Mouse (Mus musculus): ENCODE measurements around the gene Trappc4.

DNA sequence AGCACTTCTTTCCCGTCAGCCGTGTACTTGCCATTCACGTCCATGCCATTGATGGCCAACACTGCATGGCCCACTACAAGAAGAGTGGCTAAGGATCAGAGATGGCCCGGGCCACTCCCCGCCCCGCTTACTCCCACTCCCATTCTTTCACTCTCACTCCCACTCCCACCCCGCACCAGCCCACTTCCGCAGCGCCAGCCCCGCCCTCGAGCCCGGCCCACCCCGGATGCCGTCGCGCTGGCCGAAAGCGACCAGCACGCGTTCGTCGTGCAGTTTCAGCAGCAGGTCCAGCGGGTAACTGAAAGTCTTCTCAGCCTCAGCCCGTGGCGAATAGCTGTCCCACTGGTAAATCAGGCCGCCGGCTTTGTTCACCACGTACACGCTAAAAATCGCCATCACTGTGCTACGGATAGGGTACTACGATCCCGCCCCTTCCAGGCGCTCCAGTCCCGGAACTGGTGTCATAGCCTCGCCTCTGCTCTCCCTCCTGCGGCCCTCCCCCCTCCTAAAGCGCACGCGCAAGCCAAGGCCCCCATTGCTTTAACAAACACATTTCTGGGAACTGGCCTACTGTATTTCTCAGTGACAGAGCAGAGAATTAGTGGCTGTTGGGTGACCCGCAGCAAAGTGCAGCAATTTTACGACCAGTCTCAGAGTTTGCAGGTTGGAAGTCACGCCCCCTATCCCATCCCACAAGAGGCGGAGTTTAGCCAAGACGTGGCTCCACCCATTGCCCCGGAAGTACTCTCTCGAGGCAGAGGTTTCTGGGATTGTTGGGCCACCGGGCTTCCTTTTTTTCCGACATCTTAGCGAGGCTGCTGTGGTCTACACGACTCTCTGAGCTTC, at the start of gene Trappc4, which contains the start of gene Rps25:
- no peak for TF ChIP-seq CTCF (IDR thresholded peaks at IDR 0.05)
- TF ChIP-seq EP300 (IDR thresholded peaks at IDR 0.05; ENCODE audit: insufficient read depth, low read depth, low read length) = peak; percentile 68
- peak; percentile 71; the same call in 1 of the 2 replicates for TF ChIP-seq POLR2A (IDR thresholded peaks at IDR 0.05; ENCODE audit: insufficient read depth, low read depth, low read length)
